Mouse (Mus musculus) heart, adult 2 months (tissue): ENCODE measurements at regions not wholly inside any gene's neighbourhood (a gene's known extent, or its start where the extent isn't known, plus 50 kb on each side); places are given as distances from the start of the nearest gene placed in this dataset.

Source experiments
- CTCF ChIP-seq: fragments of 200-600 bp; IDR thresholded peaks from 2 replicates; pipeline ENCODE4 v1.8.1; 2022; ENCODE audit warnings: antibody characterized with exemption, mild to moderate bottlenecking, moderate library complexity
- EP300 ChIP-seq: fragments of 200-500 bp; IDR thresholded peaks from 2 replicates; pipeline ENCODE4 v1.6.1; 2011; ENCODE audit warnings: low read depth, low read length, control low read depth; ENCODE audit not compliant: insufficient read depth
- POLR2A ChIP-seq: fragments of 200-500 bp; IDR thresholded peaks from 2 replicates; pipeline ENCODE4 v1.6.1; 2011; ENCODE audit warnings: mild to moderate bottlenecking, low read depth, low read length, control low read depth; ENCODE audit not compliant: insufficient read depth

DNA sequence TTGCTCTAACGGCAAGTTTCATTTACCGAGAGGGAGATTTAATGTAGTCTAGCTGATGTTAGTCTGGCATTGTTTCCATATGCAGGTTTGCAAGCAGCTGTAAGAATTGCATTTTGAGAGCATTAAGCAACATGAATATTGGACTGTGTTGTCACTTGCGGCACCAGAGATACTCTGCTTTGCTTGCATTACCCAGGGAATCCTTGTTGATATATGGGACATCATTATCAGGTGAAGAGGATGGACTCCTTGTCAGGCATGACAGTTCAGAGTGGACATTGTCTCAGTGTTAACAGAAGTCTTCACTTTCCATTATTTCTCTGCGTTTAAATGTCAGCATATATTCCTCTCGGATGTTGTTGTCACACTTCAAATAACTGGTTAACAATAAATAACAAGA, 208.1 kb downstream of the Brinp2 start:
- TF ChIP-seq CTCF (no peak), EP300 (no peak), POLR2A (no peak)
